Mouse (Mus musculus): ENCODE results near the gene Atp6v1fnb.

Gene Atp6v1fnb

DNA sequence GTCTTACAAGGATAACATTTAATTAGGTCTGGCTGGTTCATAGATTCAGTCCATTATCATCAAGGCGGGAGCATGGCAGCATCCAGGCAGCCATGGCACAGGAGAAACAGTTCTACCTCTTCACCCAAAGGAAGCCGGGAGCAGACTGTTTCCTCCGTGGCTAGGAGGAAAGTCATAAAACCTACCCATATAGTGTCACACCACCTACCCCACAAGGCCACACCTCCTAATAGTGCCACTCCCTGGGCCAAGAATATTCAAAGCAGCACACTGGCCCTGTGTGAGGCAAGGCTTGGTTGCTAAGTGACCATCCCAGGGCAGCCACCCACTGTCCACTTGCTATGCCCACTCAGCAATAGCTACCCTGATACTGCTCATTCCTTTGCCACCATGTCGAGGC is at the start of gene Atp6v1fnb:
Atp6v1fnb (plus strand) TSS at position 301 of the 400 bp plus-strand sequence.
- no peak for DNase-seq (ENCODE audit: low spot score)

DNA sequence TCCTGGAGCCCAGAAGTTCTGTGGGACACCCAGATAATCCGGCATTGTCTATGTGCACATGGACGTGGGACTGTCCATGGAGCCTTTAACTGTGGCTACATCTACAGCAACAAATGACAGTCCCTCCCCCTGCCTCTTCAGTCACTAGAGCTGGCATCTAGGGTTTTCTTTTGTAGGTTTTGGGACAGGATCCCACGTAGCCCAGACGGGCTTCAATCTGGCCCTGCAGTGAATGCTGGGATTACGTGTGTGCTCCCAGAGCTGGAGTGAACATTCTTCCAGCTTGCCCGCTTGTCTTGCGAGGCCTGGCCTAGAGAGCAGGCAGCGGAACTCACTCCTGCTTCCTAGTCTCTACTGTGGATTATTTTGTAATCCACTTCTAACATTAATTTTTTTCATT is 46.1 kb upstream of the Atp6v1fnb start:
- no peak for DNase-seq (ENCODE audit: low spot score)

DNA sequence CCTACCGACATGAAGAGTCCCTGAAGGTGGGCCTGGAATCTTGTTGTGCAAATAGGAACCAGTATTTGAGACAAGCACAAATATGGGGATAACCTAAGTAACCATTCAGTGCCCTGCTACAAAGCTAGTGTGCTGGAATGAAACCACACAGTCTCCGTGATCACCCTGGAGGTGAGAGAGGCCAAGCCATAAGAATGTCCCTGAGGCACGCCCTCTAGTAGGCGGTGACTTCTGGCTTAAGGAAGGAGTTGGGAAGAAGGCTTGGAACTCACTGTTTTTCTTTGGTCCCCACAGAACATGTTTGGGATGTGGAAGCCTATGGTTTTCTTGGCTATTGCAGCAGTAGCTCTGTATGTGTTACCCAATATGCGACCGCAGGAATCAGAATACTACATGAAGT is 44.9 kb upstream of the Atp6v1fnb start:
- no peak for DNase-seq (ENCODE audit: low spot score)

DNA sequence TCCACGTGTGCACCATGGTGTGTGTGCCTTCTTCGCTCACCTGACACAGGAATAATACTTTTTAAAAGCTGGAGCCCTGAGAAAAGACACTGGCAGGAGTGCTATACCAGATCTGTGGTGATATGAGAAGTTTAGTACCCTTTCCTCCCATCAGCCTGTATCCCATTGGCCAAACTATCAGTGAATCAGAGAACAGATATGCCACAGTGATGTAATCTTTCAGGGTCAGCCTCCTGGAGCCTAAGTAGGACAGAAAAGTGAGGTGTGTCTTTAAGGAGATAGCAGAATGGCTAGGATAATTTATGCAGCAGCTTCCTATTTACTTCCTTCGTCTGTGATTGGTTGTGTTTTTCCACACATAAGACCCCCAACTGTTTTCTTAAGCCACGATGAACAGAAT is 43.1 kb upstream of the Atp6v1fnb start:
- no peak for DNase-seq (ENCODE audit: low spot score)

DNA sequence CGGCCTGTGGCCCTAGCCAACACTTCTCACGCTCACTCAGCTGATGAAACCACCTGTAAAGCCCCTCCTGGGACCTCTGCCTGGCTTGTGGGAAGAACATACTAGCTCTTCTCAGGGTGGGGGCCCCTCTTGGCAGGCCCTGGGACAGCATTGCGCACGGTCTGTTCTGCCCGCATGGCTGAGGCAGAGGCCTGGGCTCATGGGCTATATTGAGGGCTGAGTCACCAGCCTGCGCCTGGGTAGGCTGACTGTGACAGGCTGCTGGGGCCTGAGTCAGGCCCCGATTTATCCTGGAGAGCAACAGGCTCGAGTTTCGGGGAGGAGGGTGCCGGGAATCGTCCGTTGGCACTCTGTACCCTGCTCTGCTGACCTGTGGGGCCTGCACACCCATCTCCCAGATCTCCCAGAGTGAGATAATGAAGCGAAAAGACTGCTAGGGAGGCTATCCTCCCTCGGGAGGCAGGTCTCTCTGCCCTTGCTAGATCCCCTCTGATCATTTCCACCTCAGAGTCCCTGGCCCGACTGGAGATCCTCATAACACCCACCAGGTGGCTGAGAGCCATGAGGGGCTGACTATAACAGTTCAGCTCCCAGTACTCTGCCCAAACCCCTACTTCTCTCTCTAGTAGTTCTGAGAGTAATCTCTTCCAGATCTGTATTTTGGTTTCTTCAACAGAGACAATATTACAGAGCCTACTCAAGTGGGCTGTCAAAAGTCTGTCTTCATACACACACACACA is 40.4 kb upstream of the Atp6v1fnb start:
- DNase-seq (ENCODE audit: low spot score): peak; percentile 45

DNA sequence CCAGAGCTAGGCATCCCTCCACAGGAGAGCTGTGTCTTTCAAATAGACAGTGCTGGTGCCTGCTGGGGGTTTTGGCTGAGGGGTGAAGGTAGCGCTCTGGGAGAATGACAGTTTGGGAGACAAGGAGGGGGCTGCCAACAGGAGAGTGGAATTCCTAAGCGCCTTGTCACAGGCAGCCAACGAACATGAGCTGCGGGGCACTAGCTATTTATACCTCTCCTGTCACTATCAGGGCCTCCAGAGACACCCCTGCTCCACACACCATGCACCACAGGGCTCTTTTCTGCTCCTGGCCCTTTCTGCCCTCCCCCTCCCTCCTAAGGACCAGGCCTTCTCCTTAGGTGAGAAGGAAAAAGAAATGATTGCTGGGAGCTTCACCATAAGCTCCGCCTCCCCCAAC is 39.8 kb upstream of the Atp6v1fnb start:
- DNase-seq (ENCODE audit: low spot score): peak; percentile 21

DNA sequence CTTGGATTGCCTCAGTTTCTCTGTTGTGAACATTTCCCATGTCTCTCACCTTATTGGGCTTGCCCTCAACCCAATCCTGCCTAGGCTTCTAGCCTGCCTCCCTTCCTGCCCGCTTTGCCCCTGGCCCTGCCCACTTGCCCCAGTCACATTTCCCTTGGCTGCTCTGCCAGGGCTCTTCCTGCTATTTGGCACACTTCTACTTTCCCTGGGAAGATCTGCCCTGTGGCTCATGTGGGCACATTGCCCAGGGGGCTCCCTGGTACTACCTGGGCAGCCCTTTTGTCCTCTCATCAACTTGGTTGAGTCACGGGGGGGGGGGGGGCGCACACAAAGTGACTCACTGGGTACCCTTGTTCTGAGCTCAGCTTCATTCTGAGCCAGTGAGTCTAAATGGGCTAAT is 39.1 kb upstream of the Atp6v1fnb start:
- DNase-seq (ENCODE audit: low spot score): peak; percentile 82

DNA sequence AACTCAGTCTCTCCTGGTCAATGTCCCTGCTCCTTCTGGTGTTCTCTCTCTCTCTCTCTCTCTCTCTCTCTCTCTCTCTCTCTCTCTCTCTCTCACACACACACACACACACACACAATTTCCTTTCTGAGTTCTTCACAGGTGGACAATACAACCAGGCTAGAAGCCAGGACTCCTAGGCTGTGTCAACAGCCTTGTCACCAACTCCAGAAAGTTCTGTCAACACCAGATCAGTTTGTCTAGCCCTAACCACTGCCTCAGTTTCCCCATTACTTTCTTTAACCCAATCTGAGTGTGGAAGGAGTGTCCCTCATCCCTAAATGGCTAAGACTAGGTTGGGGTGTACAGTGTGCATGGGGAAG is 38.6 kb upstream of the Atp6v1fnb start:
- peak; percentile 47 for DNase-seq (ENCODE audit: low spot score)

DNA sequence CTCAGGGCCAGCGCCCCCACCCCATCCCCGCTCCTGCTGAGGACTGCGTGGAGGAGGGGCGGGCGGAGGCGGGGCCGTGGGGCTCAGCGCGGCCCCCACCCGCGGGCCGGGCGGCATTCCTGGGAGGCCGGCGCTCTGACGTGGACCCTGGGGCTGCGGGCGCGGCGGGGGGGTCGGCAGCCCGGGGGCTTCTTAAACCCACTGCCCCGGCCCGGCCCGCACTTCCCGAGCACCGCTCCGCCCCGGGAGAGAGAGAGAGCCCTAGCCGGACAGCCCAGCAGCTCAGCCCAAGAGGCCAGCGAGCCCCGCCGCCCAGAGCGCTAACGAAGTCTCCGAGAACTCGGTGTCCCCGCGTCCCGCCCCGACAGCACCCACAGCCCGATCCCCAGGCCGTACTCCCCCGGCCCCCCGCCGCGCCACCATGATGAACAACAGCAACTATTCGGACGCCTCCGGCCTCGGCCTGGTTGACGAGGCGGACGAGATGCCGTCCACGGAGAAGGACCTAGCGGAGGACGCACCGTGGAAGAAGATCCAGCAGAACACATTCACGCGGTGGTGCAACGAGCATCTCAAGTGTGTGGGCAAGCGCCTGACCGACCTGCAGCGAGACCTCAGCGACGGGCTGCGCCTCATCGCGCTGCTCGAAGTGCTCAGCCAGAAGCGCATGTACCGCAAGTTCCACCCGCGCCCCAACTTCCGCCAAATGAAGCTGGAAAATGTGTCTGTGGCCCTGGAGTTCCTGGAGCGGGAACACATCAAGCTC is 38.0 kb upstream of the Atp6v1fnb start, which contains the start of gene Flnc:
Flnc (plus strand) TSS at position 219 of the 766 bp plus-strand sequence.
- peak; percentile 40 for DNase-seq (ENCODE audit: low spot score)

DNA sequence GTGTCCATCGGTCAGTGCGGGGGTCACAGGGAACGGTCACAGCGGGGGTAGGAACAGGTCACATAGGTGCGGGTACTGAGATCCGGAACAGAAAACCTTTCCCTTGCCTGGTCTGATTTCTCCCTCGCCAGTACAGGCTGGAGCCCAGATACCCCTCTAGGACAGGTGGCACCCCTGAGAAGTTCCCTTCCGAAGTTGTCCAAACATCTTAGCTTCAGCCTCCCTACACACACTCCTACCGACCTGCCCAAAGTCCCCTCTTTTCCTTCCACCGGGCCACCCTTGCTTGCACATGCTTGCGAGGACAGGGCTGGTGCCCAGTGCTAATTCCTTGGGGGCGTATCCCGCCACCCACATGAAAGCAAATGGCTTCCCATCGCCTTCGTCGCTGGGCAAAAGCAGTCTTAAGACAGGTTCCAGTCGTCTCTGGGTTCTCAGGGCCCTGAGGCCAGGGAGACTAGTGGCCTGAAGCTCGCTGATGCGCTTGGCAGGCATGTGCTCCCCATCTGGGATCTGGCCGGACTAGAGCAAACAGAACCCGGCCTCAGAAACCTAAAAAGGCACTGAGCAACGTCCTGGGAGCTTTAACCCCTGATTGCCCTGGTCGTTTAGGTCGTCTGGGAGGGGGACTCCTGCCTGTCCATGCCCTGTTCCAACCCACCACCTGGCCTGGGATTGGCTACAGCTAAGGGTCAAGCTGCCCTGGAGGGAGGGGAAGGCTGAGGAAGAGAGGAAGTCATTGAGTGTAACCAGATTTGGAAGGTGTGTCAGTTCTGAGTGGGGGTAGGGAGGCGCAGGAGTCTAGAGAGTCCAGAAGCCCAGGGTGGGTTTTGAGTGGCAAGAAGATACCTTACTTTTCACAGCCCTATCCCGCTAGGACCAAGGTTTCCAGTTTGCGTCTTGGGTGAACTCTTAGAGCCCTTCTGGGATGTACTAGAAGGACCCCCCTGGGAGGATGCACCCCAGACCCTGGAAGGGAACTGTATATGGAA is 37.1 kb upstream of the Atp6v1fnb start:
- DNase-seq (ENCODE audit: low spot score): peak; percentile 69

DNA sequence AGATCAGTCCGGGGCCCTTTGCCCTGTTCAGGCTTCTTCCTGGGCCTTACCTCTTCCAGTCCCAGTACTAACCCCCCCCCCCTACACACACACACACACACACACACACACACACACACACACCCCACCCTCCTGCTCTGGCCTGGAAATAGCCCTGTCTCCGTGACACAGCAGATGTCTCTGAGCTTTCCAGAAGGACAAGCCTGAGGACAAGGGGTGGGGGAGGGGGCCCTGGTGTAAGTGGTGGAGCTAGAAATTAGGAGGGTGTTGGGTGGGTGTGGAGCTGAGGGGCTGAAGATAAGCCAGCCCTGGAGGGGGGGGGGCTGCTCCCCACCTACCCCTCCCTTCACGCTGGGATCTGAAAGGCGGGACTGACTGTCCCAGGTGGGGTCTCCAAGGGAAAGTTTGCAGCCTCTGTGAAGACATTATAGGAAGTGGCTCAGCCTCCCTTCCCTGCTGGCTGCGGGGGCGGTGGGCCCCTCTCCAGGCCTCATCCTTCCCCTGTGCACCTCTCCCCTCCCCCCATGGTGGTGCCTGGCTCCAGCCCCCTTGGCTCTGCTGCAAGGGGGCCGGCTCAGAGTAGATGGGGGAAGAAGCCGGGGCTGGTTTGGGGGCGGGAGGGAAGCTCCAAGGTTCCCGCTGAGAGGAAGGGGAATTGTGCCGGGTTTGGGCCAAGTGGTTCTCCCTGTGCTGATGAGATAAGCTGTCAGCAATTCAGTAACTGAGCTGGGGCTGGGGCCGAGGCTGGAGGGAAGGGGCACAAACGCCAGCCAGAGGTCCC is 36.1 kb upstream of the Atp6v1fnb start:
- peak; percentile 36 for DNase-seq (ENCODE audit: low spot score)

DNA sequence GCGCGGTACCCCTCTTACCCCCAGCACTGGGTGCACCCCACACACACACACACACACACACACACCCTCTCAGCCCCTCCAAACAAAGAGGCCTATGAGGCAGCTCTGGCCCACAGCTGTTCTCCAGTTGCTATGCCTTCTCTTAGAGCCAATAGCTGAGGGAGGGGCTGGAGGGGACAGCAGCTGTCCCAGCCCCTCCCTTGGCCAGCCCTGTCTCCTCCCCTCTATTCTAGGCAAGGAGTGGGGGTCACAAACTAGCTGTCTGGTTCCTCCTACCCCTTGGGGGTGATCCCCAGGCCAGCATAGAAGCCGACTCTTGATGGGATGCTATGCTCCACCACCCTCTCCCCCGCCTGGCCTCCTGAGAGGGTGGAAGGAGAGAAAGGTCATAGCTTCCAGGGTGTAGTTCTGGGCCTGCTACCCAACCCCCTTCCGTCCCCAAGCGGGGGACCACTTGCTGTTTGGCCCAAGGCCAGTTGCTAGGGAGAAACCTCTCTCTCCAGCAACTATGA is 35.2 kb upstream of the Atp6v1fnb start:
- peak; percentile 33 for DNase-seq (ENCODE audit: low spot score)

DNA sequence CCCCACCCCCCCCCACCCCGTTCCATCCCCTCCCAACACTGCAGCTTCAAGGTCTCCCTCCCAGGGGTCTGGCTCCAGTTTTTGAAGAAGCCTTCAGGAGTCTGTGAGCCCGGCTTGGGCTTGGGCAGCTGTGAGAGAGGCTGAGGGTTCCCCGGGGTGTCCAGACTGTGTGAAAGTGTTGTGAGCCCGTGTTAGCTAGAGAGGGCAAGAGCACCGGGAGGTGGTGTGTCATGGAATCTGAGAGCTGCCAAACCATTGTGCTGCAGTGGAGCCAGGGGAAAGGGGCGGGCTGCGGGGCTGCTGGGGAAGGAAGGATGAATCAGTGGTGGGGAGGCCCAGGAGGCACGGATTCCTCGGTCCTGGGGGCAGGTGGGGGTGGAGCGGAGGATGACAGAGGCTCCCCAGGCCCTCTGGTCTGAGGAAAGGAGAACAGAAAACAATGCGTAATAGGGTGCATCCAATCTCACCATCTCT is 34.7 kb upstream of the Atp6v1fnb start:
- peak; percentile 67 for DNase-seq (ENCODE audit: low spot score)

DNA sequence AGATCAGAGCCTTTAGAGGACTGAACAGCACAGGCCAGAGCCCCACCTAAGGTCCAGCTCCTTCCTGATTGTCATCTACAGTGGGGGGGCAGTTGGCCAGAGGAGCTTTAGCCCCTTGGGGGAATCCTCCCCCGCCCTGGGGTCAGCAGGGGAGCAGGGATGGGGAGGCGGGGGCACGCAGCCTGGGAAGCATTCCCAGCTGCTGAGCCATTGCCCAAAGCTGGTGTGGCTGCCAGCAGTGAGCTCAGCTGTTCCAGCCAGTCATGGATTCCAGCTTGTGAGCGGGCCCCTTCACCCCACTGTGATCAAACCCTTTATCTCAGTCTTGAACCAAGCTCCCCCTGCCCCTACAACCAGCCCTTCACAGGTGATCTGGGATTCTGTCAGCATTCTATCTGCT is 32.0 kb upstream of the Atp6v1fnb start:
- DNase-seq (ENCODE audit: low spot score): peak; percentile 51

DNA sequence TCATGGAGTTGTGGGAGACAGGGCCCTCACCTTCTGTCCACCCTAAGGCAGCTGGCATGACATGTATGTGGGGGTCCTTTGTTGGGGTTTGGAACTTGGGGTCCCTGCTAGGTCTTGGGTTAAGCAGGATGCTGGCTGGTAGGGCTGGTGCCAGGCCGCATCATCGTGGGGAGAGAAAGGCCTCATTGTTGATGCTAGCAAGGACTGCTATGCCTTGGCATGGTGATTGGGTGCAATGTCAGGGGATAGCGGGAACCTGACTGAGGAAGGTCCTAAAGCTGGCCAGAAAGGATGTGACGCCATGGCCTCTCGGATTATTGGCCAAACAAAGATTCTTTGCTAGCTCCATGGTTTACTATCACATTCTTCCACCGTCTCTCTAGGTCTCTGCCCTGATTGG is 31.4 kb upstream of the Atp6v1fnb start:
- DNase-seq (ENCODE audit: low spot score): no peak

DNA sequence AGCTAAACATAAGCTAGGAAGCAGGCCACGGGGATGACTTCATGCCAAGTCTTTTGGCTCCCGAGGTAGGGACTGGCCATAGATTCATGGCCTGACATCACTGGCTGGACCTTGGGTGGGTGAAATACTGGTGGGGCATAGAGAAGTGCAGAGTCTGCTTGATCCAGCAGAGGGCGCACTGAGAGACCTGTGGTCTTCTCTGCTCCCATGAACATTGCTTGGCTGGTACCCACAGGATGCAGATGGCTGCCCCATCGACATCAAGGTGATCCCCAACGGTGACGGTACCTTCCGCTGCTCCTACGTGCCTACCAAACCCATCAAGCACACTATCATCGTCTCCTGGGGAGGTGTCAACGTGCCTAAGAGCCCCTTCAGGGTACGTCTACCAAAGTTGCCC is 26.5 kb upstream of the Atp6v1fnb start:
- peak; percentile 48 for DNase-seq (ENCODE audit: low spot score)

DNA sequence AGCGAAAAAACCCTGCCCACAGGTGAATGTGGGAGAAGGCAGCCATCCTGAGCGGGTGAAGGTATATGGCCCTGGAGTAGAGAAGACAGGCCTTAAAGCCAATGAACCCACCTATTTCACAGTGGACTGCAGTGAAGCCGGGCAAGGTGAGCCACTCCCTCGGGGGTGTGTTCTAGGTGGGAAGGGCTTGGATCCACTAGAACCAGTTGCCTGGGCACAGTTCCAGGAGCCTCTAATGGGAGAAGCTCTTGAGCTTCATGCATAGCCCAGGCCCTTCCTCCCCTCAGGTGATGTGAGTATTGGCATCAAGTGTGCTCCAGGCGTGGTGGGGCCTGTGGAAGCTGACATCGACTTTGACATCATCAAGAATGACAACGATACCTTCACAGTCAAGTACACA is 25.9 kb upstream of the Atp6v1fnb start:
- DNase-seq (ENCODE audit: low spot score): no peak

DNA sequence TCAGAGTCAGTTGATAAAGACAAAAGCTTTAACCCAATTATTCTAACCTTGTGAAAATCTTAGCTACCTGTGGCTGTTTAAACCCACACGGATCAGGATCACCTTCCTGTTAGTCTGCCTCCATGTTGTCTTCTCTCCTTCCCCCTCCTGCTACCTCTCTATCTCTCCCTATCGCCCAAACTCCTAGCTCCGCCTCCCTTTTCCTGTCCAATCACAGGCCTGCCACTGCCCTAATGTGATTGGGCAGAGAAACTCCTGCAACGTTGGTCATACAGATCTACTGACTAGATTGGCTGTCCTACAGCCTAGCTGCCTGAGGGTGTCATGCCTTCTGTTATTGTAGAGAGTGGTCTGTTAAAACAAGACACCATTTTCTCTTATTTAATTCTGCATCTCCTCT is 21.4 kb upstream of the Atp6v1fnb start:
- no peak for DNase-seq (ENCODE audit: low spot score)

DNA sequence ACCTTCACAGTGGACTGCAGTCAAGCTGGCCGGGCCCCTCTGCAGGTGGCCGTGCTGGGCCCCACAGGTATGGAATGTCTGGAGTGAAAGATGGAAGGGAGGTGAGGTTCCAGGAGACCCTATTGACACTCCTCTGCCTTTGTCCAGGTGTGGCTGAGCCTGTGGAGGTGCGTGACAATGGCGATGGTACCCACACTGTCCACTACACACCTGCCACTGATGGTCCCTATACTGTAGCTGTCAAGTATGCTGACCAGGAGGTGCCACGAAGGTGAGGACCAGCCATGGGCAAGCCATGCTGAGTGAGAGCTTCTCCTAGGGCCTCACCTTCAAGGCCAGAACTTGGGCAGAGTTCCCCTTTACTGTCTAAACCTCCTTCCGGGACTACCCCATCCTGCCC is 20.6 kb upstream of the Atp6v1fnb start:
- no peak for DNase-seq (ENCODE audit: low spot score)

DNA sequence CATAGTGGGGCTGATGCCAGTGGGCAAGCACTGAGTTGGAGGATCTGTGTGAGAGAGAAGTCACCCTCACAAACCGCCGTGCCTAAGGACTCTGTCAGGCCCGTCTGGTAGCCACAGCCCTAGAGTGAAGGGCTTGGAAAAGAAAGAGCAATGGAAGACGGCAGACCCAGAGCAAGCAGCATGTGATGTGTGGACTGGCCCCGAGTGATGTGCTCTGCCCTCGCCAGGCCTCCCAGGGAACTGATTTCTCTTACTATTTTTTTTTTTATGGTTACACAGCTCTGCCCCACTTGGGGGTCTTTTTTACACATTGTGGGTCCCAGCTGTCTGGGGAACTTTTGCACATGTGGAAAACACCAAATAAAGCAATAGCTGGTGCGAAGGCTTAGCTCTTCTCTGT is 9.7 kb upstream of the Atp6v1fnb start:
- no peak for DNase-seq (ENCODE audit: low spot score)

DNA sequence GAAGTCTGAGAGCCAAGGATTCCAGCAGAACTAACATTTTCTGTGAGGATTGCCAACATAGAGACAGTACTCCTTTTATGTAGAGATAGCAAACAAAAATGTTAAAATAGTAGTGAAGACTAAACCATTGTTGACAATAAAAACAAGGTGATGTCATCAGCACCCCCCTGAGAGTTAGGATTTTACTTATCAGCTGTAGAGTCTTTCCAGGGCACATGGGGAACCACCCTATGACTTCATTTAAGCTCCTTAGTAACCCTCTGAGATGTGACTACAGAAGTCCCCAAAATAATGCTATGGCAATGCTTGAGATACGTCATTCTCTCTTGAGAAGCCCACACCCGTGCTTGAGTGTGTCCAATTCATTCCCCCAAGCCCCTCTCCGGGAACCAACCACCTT is 7.8 kb upstream of the Atp6v1fnb start:
- no peak for DNase-seq (ENCODE audit: low spot score)
